Mouse (Mus musculus) testis, postnatal 10 days (tissue): ENCODE results near the gene Hspa5.
"Not testable (repeated sequence)": the region's sequence is repeated elsewhere in the genome, so short reads cannot be mapped to it uniquely, and the experiment has no call there.

ENCODE experiments used
- DNase-seq: peaks from one replicate; pipeline ENCODE4 v3.0.0; 2021; ENCODE audit warnings: low spot score

The Hspa5 gene

DNA sequence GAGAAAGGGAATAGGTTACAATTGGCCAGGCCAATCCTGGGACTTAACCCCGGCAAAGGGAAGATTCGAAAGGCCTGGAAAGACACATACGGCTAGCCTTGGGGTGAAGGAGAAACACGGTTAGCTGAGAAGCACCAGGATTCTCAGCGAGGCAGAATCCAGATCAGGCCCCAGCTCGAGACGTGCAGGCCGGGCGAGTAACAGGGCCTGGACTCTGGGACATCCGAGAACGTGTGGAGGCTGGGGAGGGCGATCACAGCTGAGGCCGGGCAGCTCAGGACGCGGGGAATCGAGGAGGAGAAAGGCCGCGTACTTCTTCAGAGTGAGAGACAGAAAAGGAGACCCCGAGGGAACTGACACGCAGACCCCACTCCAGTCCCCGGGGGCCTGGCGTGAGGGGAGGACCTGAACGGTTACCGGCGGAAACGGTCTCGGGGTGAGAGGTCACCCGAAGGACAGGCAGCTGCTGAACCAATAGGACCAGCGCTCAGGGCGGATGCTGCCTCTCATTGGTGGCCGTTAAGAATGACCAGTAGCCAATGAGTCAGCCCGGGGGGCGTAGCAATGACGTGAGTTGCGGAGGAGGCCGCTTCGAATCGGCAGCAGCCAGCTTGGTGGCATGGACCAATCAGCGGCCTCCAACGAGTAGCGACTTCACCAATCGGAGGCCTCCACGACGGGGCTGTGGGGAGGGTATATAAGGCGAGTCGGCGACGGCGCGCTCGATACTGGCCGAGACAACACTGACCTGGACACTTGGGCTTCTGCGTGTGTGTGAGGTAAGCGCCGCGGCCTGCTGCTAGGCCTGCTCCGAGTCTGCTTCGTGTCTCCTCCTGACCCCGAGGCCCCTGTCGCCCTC, at the start of gene Hspa5:
Gene Hspa5 (plus strand): TSS at position 603 of the 859 bp plus-strand sequence.
- DNase-seq = peak; percentile 96

DNA sequence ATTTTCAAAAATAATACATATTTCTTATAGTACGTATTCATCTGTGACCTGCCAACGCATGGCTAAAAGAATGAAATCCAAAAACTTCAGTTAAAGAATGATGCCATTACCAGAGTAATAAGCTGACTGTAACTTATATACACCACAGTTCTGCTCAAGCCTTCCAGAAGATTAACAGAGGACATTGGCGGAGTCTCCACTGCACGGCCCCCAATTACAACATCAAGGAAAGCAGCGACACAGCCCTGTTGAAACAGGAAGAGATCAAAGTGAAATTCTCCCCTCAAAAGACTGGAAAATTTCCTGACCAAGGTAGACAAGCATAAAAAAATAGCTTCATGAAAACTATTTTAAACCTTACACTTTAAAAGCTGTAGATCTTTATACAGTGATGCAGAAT, 46.5 kb upstream of the Hspa5 start:
- no peak for DNase-seq

DNA sequence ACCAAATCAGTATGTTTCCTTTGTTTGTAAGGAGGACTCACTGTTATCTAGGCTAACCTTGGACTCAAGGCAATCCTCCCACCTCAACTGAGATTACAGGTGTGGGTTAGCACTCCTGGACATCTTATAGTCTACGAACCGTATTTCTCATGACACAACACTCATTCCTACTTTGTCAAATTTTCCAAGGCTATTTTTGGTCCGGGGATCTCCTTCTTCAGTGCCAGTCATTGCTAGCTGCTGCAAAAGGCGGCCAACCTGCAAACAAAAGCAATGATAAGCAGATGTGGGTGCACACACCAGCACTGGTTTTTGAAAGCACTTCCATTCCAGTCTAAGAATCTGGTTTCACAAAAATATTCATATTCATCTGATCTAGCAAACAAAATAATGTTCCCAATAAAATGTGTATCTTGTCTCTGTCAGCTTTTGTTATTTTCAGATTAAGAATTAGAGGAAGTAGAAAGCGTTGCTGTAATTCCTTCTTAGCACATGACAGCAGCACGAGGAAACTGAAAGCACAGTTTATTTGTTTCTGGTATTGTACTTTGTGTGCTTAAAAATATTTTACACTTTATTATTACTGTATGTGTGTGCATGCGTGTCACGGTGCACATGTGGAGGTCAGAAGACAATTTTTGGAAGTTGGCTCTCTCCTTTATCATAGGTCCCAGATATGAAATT, 44.6 kb upstream of the Hspa5 start:
- DNase-seq = no peak

DNA sequence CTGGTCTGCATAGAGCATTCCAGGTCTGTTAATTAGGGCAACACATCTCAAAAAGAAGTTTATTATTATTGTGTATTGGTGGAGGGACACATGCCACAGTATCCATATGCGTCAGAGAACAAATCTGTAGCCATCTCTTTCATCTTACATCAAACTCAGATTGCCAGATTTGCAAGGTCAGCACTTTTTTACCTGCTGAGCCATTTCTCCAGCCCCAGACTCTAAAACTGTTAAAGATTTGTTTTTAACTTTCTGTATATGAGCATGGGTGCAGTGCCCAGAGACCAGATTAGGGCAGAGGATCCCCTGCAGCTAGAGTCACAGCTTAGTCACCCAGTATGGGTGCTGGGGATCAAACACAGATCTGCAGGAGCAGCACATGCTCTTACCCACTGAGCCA, 35.1 kb upstream of the Hspa5 start:
- DNase-seq = no peak

DNA sequence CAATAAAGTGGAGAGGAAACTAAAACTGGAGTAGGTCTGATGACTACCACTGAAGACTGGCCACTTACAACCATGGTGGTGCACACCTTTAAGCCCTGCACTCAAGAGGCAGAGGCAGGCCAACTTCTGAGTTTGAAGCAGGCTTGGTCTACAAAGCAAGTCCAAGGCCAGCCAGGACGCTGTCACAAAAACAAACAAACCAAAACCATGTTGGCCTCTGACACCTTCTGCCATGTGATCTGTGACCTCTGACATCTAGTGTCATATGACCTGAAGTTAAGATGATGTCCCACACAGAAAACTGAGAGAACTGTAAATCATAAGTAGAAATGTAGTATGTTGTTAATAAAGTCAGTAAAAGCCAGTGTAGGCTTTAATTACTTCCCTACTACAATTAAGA, 33.9 kb upstream of the Hspa5 start:
- DNase-seq = no peak

DNA sequence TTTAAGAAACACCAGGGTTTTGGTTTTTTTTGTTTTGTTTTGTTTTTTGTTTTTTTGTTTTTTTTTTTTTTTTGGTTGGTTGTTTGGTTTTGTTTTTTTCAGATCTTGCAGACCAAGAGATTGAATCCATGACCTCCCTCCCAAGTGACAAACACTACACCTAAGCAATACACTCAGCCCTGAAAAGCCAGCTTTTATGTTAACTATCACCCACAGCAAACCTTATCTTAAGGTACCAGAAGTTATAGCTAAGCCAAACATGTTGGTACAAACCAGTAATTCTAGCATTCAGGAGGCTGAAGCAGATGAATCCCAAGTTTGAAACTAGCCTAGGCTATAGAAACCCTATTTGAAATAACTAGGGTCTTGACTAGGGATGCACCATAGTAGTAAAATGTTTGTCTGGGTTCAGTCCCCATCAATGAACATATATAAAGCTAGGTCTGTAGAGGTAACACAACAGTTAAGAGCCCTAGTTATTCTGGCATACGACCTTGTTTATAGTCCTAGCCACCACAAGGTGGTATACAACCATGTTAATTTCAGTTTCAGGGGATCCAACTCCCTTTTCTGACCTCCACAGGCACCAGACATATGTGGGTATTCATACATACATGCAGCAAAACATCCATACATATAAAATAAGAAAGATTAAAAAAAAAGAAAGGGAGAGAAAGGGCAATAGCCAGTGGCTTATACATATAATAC, 31.9 kb upstream of the Hspa5 start:
- no peak for DNase-seq

DNA sequence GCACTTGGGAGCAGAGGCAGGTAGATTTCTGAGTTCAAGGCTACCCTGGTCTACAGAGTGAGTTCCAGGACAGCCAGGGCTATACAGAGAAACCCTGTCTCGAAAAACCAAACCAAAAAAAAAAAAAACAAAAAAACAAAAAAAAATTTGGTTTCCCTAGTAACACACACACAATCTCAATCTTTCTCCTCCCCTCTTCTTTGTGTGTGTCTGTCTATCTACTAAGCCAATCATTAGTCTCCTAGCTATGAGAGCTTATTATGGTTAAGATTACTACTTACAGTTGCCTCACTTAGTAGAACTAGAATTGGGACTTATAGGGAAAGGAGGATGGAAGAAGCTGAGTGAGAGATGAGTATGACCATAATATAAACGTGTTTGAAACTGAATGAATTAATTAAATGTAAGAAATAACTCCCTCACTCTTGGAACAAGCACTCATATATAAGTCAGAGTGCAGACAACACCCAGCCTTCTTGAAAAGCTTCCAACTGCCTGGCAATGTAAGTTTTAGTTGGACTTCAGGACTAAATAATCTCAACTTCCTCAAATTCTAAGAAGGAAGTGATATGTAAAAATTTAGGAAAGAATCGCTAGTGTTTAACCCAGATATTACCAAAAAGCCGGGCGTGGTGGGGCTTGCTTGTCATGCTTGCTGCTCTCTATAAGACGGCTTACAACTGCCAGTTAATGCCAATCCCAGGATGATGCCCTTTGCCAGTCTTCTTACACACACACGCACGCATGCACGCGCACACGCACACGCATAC, 30.2 kb upstream of the Hspa5 start:
- DNase-seq = no peak

DNA sequence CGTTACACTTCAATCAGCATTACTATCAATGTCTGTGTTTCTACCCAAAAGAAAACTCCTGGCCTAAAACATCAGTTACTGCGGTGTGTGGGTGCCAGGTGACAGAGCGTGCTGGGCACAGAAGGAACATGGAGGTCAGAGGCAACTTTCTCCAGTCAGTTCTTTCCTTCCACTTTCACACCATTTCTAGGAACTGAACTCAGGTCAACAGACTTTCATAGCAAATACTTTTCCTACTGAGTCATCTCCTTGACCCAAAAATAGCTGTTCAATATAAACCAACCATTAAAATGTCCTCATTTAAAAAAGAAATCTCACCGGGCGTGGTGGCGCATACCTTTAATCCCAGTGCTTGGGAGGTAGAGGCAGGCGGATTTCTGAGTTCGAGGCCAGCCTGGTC, 29.1 kb upstream of the Hspa5 start:
- DNase-seq = no peak

DNA sequence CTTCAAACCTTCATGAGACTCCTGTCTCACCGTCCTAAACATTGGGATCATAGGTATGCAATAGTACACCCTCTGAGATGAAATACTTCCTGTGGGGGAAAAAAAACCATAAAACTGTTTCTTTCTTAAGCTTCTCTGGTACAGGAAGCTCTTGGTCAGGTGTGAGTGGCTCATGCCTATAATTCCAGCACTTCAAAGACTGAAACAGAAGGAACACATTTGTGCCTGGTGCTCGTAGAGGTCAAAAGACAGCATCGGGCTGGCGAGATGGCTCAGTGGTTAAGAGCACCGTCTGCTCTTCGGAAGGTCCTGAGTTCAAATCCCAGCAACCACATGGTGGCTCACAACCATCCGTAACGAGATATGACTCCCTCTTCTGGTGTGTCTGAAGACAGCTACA, 27.3 kb upstream of the Hspa5 start:
- DNase-seq = no peak

DNA sequence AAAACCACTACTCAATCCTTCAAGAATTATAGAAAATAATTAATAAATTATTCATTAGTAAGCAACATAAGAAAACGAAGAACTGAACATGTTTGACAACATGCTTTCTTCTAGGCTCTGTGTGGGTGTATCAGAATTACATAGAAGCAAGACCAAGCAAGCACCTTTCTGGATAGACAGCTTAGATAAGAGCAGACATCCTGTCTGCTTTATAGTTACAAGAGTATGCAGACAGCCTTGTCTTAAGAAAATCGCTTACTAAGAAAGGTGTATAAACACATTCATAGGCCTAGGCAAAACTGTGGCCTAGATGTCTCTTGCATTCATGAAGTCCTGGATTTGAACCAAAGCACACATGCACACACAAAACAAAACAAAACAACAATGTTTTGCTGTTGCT, 26.1 kb upstream of the Hspa5 start:
- no peak for DNase-seq

DNA sequence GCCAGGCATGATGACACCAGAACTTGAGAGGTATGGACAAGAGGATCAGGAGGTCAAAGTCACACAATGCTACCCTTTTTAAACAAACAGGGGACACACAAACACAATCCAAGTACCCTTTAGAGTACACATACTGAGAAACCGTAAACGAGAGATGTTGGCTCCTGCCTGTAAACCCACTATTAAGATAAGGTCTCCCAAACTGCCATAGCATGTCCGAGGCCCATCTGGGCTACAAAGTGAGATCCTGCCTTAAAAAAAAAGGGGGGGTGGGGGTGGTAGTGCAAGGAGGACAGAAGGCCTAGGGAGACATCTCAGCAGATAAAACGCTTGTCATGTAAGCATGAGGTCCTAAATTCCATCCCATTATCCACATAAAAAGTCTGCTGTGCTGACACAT, 23.3 kb upstream of the Hspa5 start:
- DNase-seq = no peak

DNA sequence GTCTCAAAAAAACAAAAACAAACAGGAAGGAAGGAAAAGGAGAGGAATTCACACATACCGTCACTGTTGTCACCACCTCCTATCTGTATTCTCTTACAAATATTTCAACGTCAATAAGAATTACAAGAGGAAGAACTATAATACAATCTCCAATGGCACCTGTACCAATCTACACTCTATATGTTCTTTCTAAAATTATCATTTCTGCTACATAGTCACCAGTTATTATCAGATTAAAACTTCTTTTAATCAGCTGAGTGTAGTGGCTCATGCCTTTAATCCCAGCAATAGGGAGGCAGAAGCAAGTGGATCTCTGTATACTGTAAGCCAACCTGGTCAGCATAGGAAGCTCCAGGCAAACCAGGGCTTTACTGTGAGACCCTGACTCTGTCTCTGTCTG, 21.5 kb upstream of the Hspa5 start:
- DNase-seq = no peak

DNA sequence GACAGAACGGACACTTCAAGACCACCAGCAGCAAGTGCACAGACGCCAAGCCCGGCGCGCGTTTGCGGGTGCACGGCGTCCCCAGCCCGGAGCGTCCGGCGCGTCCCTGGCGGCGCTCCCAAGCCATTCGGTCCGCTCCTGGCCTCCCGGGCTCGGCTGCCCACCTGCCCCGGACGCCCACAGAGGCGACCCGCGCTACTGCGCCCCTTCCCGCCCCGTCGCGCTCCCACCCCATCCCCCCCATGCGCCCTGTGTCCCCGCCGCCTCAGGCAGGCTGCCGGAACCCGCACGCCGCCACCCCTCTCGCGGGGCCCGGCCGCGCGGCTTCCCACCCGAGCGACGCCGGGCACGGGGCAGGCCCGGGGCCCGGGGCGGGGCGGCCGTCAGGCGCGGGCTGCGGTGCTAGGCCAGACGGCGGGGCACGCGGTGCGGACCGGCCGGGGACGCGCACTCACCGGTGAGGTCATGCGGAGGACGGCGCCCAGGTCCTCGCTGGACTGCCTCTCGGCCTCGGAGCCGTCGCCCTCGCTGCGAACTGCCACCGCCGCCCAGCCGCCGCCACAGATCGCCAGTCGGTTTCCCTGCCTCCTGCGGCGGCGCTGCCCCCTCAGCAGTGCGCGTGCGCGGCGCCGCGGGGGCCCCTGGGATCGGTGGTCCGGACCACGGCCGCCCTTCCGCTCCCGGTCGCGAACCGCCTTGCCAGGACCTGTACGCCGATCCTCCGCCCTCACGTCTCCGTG, 17.8 kb upstream of the Hspa5 start:
- peak; percentile 92 for DNase-seq

DNA sequence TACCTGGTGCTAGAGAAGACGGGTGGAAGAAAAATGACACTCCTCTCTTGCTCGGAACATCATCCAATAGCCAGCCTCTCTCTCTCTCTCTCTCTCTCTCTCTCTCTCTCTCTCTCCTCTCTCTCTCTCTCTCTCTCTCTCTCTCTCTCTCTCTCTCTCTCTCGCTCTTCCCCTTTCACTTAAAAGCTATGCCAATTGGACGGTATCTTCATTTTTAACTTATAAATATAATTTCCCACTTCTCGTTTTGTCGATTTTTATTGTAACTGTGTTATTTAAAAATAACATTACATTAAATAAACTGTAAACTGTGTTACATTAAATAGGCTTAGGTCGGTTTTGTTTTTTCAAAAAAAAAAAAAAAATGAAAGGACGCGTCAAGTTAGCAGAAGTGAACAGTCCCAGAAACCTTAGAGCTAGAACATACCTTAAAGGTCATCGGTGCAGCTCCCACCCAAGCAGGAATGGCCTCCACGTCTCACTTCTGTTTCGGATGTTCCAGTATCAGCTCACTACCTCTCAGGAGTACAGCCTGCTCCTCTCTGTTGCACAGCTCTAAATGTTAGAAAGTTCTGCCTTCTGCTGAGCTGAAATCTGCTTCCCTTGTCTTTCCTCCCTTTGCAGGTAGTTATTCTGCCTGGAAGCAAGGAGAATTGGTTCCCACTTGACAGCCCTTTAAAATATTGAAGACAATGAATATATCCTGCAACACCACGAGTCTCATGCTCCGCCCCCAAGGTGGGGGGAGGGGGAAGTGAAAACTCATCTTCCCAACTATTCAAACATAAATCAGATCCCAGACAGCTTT, 17.0 kb upstream of the Hspa5 start, which contains the start of gene Gapvd1:
Gene Gapvd1 (minus strand): TSS at position 682 of the 808 bp plus-strand sequence.
- DNase-seq = peak; percentile 62

DNA sequence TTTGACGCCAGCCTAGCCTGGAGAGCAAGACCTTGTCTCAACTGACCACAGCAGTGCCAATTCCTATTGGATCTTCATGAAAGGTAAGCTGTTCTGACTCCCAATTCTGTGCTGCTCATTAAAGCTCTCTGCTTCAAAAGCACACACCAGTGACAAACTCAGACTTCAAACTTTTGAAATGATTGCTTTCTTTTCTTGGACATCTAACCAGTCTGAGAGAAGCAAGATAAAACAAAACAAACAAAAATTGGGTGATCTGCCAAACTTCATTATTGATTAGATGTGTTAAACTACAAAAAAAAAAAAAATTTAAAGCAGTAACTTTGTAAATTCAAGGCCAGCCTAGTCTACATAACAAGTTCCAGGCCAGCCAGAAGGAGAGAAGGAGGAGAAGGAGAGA, 14.4 kb upstream of the Hspa5 start:
- no peak for DNase-seq

DNA sequence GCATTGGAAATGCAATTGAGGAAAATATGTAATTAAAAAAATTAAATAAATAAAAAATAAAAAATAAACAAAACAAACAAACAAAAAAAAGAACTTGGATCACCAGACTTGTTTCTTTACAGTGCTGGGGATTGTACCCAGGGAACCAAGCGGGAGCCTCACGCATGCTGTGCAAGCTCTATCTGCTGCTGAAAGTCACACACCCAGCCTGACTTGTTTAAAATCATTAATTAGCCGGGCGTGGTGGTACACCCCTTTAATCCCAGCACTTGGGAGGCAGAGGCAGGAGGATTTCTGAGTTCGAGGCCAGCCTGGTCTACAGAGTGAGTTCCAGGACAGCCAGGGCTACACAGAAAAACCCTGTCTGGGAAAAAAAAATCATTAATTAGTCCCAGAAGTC, 10.5 kb upstream of the Hspa5 start:
- not testable (repeated sequence) for DNase-seq

DNA sequence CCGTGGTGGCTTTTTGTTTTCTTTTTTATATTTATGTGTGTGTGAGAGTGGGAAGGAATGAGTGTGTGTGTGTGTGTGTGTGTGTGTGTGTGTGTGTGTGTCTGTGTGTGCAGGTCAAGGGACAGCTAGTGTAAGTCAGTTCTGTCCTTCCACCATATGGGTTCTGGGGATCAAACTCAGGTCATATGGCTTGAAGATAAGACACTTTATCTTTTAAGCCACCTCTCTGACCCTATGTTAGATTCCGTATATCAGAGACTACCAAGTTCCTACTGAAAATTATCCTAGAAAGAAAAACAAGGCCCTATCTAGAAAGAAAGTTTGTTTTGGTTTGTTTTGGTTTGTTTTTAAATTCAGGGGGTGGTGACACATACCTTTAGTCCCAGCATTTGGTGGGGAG, 9.6 kb upstream of the Hspa5 start:
- no peak for DNase-seq

DNA sequence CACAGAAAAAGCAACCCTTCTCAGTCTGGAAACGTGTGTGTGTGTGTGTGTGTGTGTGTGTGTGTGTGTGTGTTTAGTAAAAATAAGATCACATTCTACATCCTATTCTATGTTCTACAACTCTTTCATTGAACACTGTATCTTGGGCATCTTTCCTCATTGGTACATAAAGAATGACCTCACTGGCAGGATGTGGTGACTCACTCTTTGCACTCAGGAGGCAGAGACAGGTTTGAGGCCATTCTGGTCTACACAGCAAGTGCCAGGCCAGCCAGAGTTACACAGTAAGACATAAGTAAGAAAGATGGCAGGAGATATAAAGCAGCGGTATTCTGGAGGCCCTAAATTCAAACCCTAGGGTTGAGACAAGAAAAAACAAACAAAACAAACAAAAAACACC, 8.9 kb upstream of the Hspa5 start:
- no peak for DNase-seq

DNA sequence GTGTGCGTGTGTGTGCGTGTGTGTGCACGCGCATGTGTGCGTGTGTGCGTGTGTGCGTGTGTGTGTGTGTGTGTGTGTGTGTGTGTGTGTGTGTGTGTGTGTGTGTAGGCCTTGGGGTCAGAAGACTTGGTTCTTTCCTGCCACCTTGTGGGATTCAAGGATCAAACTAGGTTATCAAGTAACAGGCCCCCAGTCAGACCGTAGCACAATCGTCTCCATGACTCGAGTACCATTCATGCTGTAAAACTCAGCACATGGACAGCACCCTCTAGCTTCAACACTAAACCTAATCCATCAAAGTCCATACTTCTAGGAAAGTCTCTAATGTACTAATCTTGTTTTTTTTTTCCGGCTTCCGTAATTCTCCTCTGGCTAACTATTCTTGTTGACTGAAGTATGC, 7.0 kb upstream of the Hspa5 start:
- no peak for DNase-seq

DNA sequence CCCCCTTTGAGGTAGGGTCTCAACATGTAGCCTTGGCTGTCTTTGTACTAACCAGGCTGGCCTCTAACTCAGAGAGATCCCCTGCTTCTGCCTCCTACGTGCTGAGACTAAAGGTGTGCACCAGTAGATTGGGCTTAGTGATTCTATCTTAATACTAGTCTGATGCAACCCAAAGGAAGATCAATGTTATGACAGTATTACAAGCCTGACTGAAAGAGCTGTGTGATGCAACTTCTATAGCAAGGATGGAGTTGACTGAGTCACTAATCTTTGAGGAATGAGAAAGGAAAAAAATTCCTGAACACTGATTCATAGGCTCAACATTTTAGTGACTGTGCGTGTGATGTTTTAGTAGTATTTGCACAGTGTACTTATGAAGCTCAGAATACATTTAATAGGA, 1.7 kb upstream of the Hspa5 start:
- DNase-seq = no peak

DNA sequence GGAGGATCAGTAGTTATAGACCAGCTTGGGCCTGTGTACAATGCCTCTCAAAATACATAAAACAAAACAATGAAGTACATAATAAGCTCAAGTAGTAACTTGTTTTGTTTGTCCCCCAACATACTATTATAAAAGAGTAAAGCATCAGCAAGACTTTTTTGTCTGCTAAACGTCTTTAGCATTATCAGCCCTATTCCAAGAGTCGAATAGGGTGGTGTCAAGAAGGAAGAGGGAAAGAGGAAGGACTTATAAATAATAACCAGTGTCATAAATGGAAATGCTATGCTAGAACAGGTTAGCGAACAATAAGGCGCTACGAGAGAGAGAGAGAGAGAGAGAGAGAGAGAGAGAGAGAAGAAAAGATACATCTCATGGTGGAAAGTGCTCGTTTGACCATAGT, 819 bp upstream of the Hspa5 start:
- DNase-seq = no peak
